Mouse (Mus musculus) C2C12 (cell line): ENCODE results near the gene Rc3h1. TPM values are rescaled to one million over a fixed set of nuclear protein-coding genes. Genes with fewer than 3 reads are reported as not detected.

ENCODE experiments used
- H3K27me3 ChIP-seq: one replicate; pipeline ENCODE4 v1.6.1; 2011; ENCODE audit not compliant: control insufficient read depth, insufficient read depth, insufficient read length
- H3K36me3 ChIP-seq: one replicate; pipeline ENCODE4 v1.6.1; 2011; ENCODE audit not compliant: control insufficient read depth, insufficient read depth
- H3K4me3 ChIP-seq: one replicate; pipeline ENCODE4 v1.5.1; 2011; ENCODE audit warnings: mild to moderate bottlenecking, control low read depth; ENCODE audit not compliant: poor library complexity, insufficient read depth, severe bottlenecking
- H3K79me2 ChIP-seq: one replicate; pipeline ENCODE4 v1.6.1; 2011; ENCODE audit not compliant: control insufficient read depth, insufficient read depth
- H3K79me3 ChIP-seq: one replicate; pipeline ENCODE4 v1.6.1; 2011; ENCODE audit warnings: low read depth, control low read depth
- H3ac ChIP-seq: one replicate; pipeline ENCODE3; 2011; ENCODE audit warnings: low read depth; ENCODE audit not compliant: control insufficient read depth, insufficient read length
- CEBPB ChIP-seq: IDR thresholded peaks from one replicate; pipeline ENCODE4 v1.6.1; 2011; ENCODE audit warnings: low read depth, mild to moderate bottlenecking, control low read depth, moderate library complexity
- CTCF ChIP-seq: IDR thresholded peaks from one replicate; pipeline ENCODE4 v1.5.1; 2011; ENCODE audit not compliant: control insufficient read depth, insufficient read depth, insufficient read length
- FOSL1 ChIP-seq: IDR thresholded peaks from one replicate; pipeline ENCODE4 v1.8.0; 2011; ENCODE audit warnings: mild to moderate bottlenecking, low read length; ENCODE audit not compliant: poor library complexity, insufficient read depth, severe bottlenecking
- MAX ChIP-seq: IDR thresholded peaks from one replicate; pipeline ENCODE4 v1.6.1; 2011; ENCODE audit warnings: mild to moderate bottlenecking, control low read depth
- MYOD1 ChIP-seq: IDR thresholded peaks from one replicate; pipeline ENCODE4 v1.6.1; 2011; ENCODE audit warnings: low read depth; ENCODE audit not compliant: control insufficient read depth, insufficient read length
- MYOG ChIP-seq: IDR thresholded peaks from one replicate; pipeline ENCODE4 v1.6.1; 2011; ENCODE audit not compliant: control insufficient read depth, insufficient read length; ENCODE audit errors: extremely low read depth
- USF1 ChIP-seq: IDR thresholded peaks from one replicate; pipeline ENCODE4 v1.6.1; 2011; ENCODE audit warnings: low read depth, mild to moderate bottlenecking, control low read depth, moderate library complexity
- polyA plus RNA-seq: library from polyadenylated mRNA; unstranded; fragments of >200 nt; fragmentation: generic; extraction: Trizol; gene quantifications from one replicate; pipeline ENCODE4 v1.2.1, GENCODE M21; 2012; ENCODE audit warnings: missing spikeins

Rc3h1 gene
- polyA plus RNA-seq, 1 experiment, result 4.0 TPM

GRCm38 (mm10) chr1:160921938-160922337, 15.7 kb downstream of the Rc3h1 start:
- Histone ChIP-seq H3K4me3 (no peak overlapping the region), H3K27me3 (no peaks in the 10 kb centered on the region), H3K79me3 (peaks cover 67% of the 10 kb centered on the region), H3K79me2 (peaks cover 100% of the 10 kb centered on the region), H3ac (no peak overlapping the region), H3K36me3 (no peaks in the 10 kb centered on the region)
- TF ChIP-seq USF1 (no peak), CEBPB (no peak), MYOG (no peak), MAX (no peak), CTCF (no peak), MYOD1 (no peak)

GRCm38 (mm10) chr1:160931320-160931719, 25.1 kb downstream of the Rc3h1 start:
- no peak overlapping the region for H3K4me3 ChIP-seq
- no peak for TF ChIP-seq USF1
- TF ChIP-seq CTCF, result no peak
- no peak for TF ChIP-seq FOSL1
- no peak for TF ChIP-seq CEBPB
- TF ChIP-seq MAX, result no peak
- TF ChIP-seq MYOD1, result no peak
- TF ChIP-seq MYOG, result no peak

DNA sequence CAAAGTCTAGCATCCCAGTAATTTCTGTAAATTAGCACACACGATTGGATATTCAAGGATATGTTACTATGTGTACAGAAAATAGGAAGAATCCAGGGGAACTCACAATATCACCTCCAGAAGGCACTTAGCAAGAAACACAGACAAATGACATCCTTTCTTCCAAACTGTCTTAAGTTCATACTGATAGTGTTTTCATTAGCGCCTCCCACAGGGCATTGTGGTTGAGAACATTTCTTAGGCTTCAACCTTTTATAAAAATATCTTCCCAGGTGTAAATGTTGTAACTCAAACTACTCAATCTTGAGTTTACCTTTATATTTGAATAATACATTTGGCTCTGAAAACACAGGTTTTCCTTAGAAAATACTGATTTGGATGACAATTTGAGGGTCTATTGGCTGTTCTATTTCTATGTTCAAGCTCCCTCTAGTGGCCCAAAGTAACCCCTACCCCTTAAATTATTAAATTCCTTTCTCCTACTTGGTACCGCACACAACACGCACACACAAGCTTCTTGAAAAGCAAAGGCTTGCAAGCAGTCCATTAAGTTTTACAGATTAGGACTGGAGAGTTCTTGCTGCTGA, 27.8 kb downstream of the Rc3h1 start:
- no peak overlapping the region for H3ac ChIP-seq
- peaks cover 31% of the 10 kb centered on the region for H3K79me2 ChIP-seq
- TF ChIP-seq FOSL1 (no peak), CTCF (no peak), MYOG (no peak), MAX (no peak), USF1 (no peak)
- H3K79me3 ChIP-seq, result peaks cover 14% of the 10 kb centered on the region
- no peaks in the 10 kb centered on the region for H3K27me3 ChIP-seq
- H3K4me3 ChIP-seq, result no peak overlapping the region
- H3K36me3 ChIP-seq, result peaks cover 69% of the 10 kb centered on the region

More at GRCm38 (mm10) chr1:160931320-160931719, 25.1 kb downstream of the Rc3h1 start:
- Histone ChIP-seq H3K27me3 (no peaks in the 10 kb centered on the region), H3ac (no peak overlapping the region), H3K79me2 (peaks cover 58% of the 10 kb centered on the region), H3K36me3 (peaks cover 47% of the 10 kb centered on the region), H3K79me3 (peaks cover 36% of the 10 kb centered on the region)

- TF ChIP-seq USF1, result no peak
- peaks cover 18% of the 10 kb centered on the region for H3K79me2 ChIP-seq
These were observed 29.3 kb downstream of the Rc3h1 start for GRCm38 (mm10) chr1:160935551-160935950.

GRCm38 (mm10) chr1:160963199-160963598, 57.0 kb downstream of the Rc3h1 start:
- Histone ChIP-seq H3K27me3 (no peaks in the 10 kb centered on the region), H3K79me3 (no peaks in the 10 kb centered on the region), H3K79me2 (no peaks in the 10 kb centered on the region), H3K4me3 (no peak overlapping the region), H3ac (no peak overlapping the region), H3K36me3 (peaks cover 85% of the 10 kb centered on the region)
- TF ChIP-seq MYOG (no peak), USF1 (no peak), MAX (no peak), CEBPB (no peak), MYOD1 (no peak), FOSL1 (no peak), CTCF (no peak)

More at GRCm38 (mm10) chr1:160935551-160935950, 29.3 kb downstream of the Rc3h1 start:
- Histone ChIP-seq H3K27me3 (no peaks in the 10 kb centered on the region), H3K79me3 (peaks cover 11% of the 10 kb centered on the region), H3K36me3 (peaks cover 77% of the 10 kb centered on the region), H3ac (no peak overlapping the region), H3K4me3 (no peak overlapping the region)

- Histone ChIP-seq H3K36me3 (peaks cover 92% of the 10 kb centered on the region), H3ac (no peak overlapping the region), H3K79me3 (no peaks in the 10 kb centered on the region), H3K4me3 (no peak overlapping the region), H3K27me3 (no peaks in the 10 kb centered on the region), H3K79me2 (no peaks in the 10 kb centered on the region)
- TF ChIP-seq MAX, result no peak
- TF ChIP-seq CEBPB, result no peak
- no peak for TF ChIP-seq FOSL1
- TF ChIP-seq MYOD1, result no peak
- TF ChIP-seq CTCF, result no peak
- TF ChIP-seq USF1, result no peak
- no peak for TF ChIP-seq MYOG
These were observed 61.0 kb downstream of the Rc3h1 start for GRCm38 (mm10) chr1:160967268-160967667.
